ENCODE assay signal across 19 mouse cellular contexts in the genomic region with DNA sequence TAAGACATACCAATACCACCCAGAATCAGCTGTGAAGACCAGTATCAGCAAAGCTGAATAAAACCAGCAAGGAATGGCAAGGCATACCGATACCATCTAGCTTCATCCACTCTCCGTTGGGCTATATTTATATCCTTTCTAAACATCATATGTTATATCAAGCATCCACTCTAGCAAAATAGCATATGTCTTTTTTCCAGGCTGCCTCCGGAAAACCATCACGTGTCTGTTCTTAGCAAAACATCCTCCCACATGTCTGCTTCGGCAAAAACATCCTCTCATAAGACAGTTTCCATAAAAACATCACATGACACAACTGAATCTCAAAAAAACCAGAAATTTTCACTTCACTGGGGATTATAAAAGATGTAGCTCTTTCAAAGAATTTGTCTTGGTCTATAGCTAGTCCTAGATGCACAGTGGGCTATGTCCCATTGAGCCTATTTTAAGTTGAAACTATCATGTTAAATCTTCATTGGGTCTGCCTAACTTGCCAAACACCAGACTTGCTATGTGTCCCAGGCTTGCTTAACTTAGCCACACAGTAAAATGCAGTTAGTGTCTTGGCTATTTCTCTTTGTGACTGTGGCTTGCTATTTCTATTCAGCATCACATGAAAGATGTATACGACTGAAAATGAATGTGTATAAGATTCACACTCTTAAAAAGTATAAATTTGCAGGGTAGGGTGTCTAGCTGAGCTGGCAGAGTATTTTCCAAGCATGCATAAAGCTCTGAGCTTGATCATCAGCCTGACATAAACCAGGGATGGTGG.
"Had no signal": no experiment of that assay in that cellular context is flagged by ENCODE, and none has a peak within 500 bp of the region (broad histone marks: within the 10 kb centered on the region; RNA-seq: fewer than 3 reads in every experiment).

No protein-coding gene starts in this region.

- H3K9ac ChIP-seq: kidney, embryonic 15.5 days; limb, embryonic 13.5 days; liver, embryonic 12.5 days; liver, embryonic 15.5 days; lung, embryonic 15.5 days; midbrain, embryonic 13.5 days had no signal

- H3K4me3 ChIP-seq: kidney, embryonic 15.5 days; limb, embryonic 10.5 days; limb, embryonic 13.5 days; liver, embryonic 12.5 days; liver, embryonic 15.5 days; lung, embryonic 15.5 days; megakaryocyte, embryonic 14.5 days; midbrain, embryonic 10.5 days; midbrain, embryonic 13.5 days; myocyte had no signal

- H3K27me3 ChIP-seq: kidney, embryonic 15.5 days; limb, embryonic 13.5 days; liver, embryonic 12.5 days; liver, embryonic 15.5 days; lung, embryonic 15.5 days; megakaryocyte, embryonic 14.5 days; midbrain, embryonic 13.5 days had no signal

- H3K27ac ChIP-seq: kidney, embryonic 15.5 days; limb, embryonic 10.5 days; limb, embryonic 13.5 days; liver, embryonic 12.5 days; liver, embryonic 15.5 days; lung, embryonic 15.5 days; midbrain, embryonic 10.5 days; midbrain, embryonic 13.5 days had no signal

- H3K36me3 ChIP-seq: kidney, embryonic 15.5 days; limb, embryonic 10.5 days; limb, embryonic 13.5 days; liver, embryonic 12.5 days; liver, embryonic 15.5 days; lung, embryonic 15.5 days; midbrain, embryonic 10.5 days; midbrain, embryonic 13.5 days had no signal

- H3K9me3 ChIP-seq: kidney, embryonic 15.5 days; limb, embryonic 10.5 days; limb, embryonic 13.5 days; liver, embryonic 12.5 days; liver, embryonic 15.5 days; lung, embryonic 15.5 days; midbrain, embryonic 10.5 days; midbrain, embryonic 13.5 days had no signal

- ATAC-seq: liver, embryonic 12.5 days; midbrain, embryonic 13.5 days; midbrain, embryonic 16.5 days had no signal

- DNase-seq: kidney, adult 2 months; kidney, postnatal 10 days; kidney, postnatal 36 days; liver; lung, adult 18-20 months; lung, postnatal 10 days; lung, postnatal 36 days; thymus, postnatal 25 days had no signal

- H3K4me1 ChIP-seq: liver, embryonic 12.5 days; liver, embryonic 15.5 days; lung, embryonic 15.5 days; megakaryocyte, embryonic 14.5 days; midbrain, embryonic 10.5 days; midbrain, embryonic 13.5 days had no signal

- H3K4me2 ChIP-seq: kidney, embryonic 15.5 days; limb, embryonic 13.5 days; liver, embryonic 12.5 days; liver, embryonic 15.5 days; lung, embryonic 15.5 days; midbrain, embryonic 13.5 days had no signal
